Mouse (Mus musculus): ENCODE measurements at regions not wholly inside any gene's neighbourhood (a gene's known extent, or its start where the extent isn't known, plus 50 kb on each side); places are given as distances from the start of the nearest gene placed in this dataset.

DNA sequence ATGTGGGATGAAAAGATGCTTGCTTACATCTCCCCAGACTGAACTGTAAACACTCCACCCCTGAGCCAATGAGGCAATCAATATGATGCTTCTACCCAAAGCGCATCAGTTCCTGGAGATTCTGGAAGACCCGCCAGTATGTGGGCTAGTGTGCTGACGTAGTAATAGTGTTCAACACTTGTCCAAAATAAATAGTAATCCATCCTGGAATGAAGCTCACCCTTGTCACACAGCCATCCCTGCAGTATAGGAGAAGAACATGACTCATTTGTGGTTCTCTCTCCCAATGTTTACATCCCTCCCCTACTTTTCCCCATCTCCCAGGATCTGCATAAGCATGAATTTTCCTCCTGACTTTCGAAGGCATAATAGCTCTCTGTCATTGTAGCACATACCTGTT is 130.5 kb upstream of the Cdh5 start:
- no peak for TF ChIP-seq CTCF (IDR thresholded peaks at IDR 0.05; ENCODE audit: low read depth, low read length)
- TF ChIP-seq EP300 (IDR thresholded peaks at IDR 0.05; ENCODE audit: insufficient read depth, low read depth, low read length) = no peak
